Mouse (Mus musculus) urinary bladder, postnatal 4 days (tissue): ENCODE measurements at regions not wholly inside any gene's neighbourhood (a gene's known extent, or its start where the extent isn't known, plus 50 kb on each side); places are given as distances from the start of the nearest gene placed in this dataset.

Experiments used
- DNase-seq, 2 experiments: peaks; one replicate each; pipeline ENCODE4 v3.0.0; 2021 to 2022; ENCODE audit warnings: low spot score in 2 of 2

- no peak for DNase-seq
Measured at GRCm38 (mm10) chr2:160421216-160421911, 54.5 kb upstream of the Mafb start.

- no peak for DNase-seq
Measured at GRCm38 (mm10) chr2:160424491-160424890, 57.6 kb upstream of the Mafb start.

GRCm38 (mm10) chr2:160427431-160427830 lies 60.6 kb upstream of the Mafb start:
- DNase-seq, result no peak

- peak; percentile 57 to 78 for DNase-seq
Measured at GRCm38 (mm10) chr2:160433252-160433651, 66.4 kb upstream of the Mafb start.

- DNase-seq, result no peak
Measured at GRCm38 (mm10) chr2:160434701-160435100, 67.8 kb upstream of the Mafb start.

- no peak for DNase-seq
Measured at GRCm38 (mm10) chr2:160435622-160436021, 68.8 kb upstream of the Mafb start.

GRCm38 (mm10) chr2:160439028-160439427 lies 72.2 kb upstream of the Mafb start:
- DNase-seq, result no peak

GRCm38 (mm10) chr2:160440236-160440635 lies 73.4 kb upstream of the Mafb start:
- DNase-seq, result no peak

GRCm38 (mm10) chr2:160451057-160451456 lies 84.2 kb upstream of the Mafb start:
- no peak for DNase-seq

- DNase-seq, result peak; percentile 67
Measured at GRCm38 (mm10) chr2:160451481-160452238, 84.8 kb upstream of the Mafb start.

GRCm38 (mm10) chr2:160452239-160452530 lies 85.3 kb upstream of the Mafb start:
- DNase-seq, result no peak

GRCm38 (mm10) chr2:160452730-160453129 lies 85.9 kb upstream of the Mafb start:
- DNase-seq, result no peak

- no peak for DNase-seq
Measured at GRCm38 (mm10) chr2:160455617-160456016, 88.8 kb upstream of the Mafb start.

- DNase-seq, result no peak
Measured at GRCm38 (mm10) chr2:160456681-160457080, 89.8 kb upstream of the Mafb start.

- DNase-seq, result no peak
Measured at GRCm38 (mm10) chr2:160471561-160471960, 104.7 kb upstream of the Mafb start.

GRCm38 (mm10) chr2:160476181-160476580 lies 109.3 kb upstream of the Mafb start:
- no peak for DNase-seq

- DNase-seq, result no peak
Measured at GRCm38 (mm10) chr2:160479240-160479639, 112.4 kb upstream of the Mafb start.

- no peak for DNase-seq
Measured at GRCm38 (mm10) chr2:160485097-160485496, 118.2 kb upstream of the Mafb start.

GRCm38 (mm10) chr2:160485515-160485914 lies 118.7 kb upstream of the Mafb start:
- no peak for DNase-seq

GRCm38 (mm10) chr2:160499726-160500125 lies 132.9 kb upstream of the Mafb start:
- no peak for DNase-seq

- no peak for DNase-seq
Measured at GRCm38 (mm10) chr2:160502901-160503300, 136.0 kb upstream of the Mafb start.

GRCm38 (mm10) chr2:160503597-160504393 lies 136.9 kb upstream of the Mafb start:
- no peak for DNase-seq

GRCm38 (mm10) chr2:160504394-160504657 lies 137.5 kb upstream of the Mafb start:
- no peak for DNase-seq
